Mouse (Mus musculus) ES-Bruce4 (cell line): Measurements from ENCODE around the gene Ikbke. TPM values are rescaled to one million over a fixed set of nuclear protein-coding genes. Genes with fewer than 3 reads are reported as not detected.

Source experiments
- H3K27ac ChIP-seq: 2 replicates; pipeline ENCODE4 v1.5.1; 2012; ENCODE audit warnings: low read length, inconsistent platforms; ENCODE audit not compliant: insufficient read depth
- H3K27me3 ChIP-seq: 2 replicates; pipeline ENCODE4 v1.6.1; 2012; ENCODE audit warnings: mild to moderate bottlenecking, low read length, inconsistent platforms; ENCODE audit not compliant: control insufficient read depth, poor library complexity, insufficient read depth, severe bottlenecking
- H3K36me3 ChIP-seq: 2 replicates; pipeline ENCODE4 v1.6.1; 2012; ENCODE audit warnings: inconsistent platforms, mild to moderate bottlenecking, low read length, moderate library complexity; ENCODE audit not compliant: control insufficient read depth, poor library complexity, insufficient read depth, severe bottlenecking
- H3K4me1 ChIP-seq: one replicate; pipeline ENCODE4 v1.8.1; 2011; ENCODE audit warnings: low read length; ENCODE audit not compliant: control insufficient read depth, insufficient read depth
- H3K4me3 ChIP-seq: 2 replicates; pipeline ENCODE4 v1.5.1; 2011; ENCODE audit warnings: low read depth, mild to moderate bottlenecking, low read length
- H3K9ac ChIP-seq: 2 replicates; pipeline ENCODE4 v1.6.1; 2012; ENCODE audit warnings: low read depth, mild to moderate bottlenecking, inconsistent platforms; ENCODE audit not compliant: poor library complexity, severe bottlenecking
- H3K9me3 ChIP-seq: replicated peaks from 2 replicates; pipeline ENCODE4 v1.6.1; 2012; ENCODE audit warnings: mild to moderate bottlenecking, low read length, inconsistent platforms; ENCODE audit not compliant: control insufficient read depth, poor library complexity, insufficient read depth, severe bottlenecking
- CTCF ChIP-seq: IDR thresholded peaks from one replicate; pipeline ENCODE4 v1.8.1; 2011; ENCODE audit warnings: low read depth, low read length
- EP300 ChIP-seq: IDR thresholded peaks from 2 replicates; pipeline ENCODE4 v1.6.1; 2011; ENCODE audit warnings: low read depth, low read length; ENCODE audit not compliant: insufficient read depth
- POLR2A ChIP-seq: IDR thresholded peaks from one replicate; pipeline ENCODE4 v1.8.1; 2011; ENCODE audit warnings: low read length; ENCODE audit not compliant: insufficient read depth
- polyA plus RNA-seq: library from polyadenylated mRNA; stranded (reverse); fragments of >200 nt; gene quantifications from 2 replicates; pipeline ENCODE4 v1.2.4, GENCODE M21; 2011; ENCODE audit warnings: low read depth; ENCODE audit not compliant: missing spikeins, insufficient read depth, insufficient read length

Ikbke gene
- polyA plus RNA-seq, 1 experiment: 4.0 TPM

DNA sequence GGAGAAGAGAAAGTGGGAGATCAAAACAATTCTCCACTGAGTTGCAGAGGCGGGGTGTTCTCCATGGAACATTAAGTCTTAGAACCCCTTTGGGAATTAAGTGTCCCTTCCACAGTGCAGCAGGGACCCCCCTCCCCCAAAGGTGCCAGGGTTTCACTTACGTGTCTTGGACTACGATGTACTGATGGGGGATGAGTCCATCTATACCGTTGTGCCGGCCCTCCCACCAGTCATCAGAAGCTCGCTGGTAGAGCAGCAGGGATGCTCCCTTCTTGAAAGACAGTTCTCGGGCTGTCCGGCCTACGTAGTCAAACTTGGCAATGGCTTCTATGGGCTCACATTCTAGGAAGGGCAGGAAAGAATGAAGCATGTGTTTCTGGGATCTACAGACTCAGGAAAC lies 18.8 kb upstream of the Ikbke start:
- Histone ChIP-seq H3K9ac (no peak overlapping the region), H3K27me3 (no peaks in the 10 kb centered on the region), H3K4me1 (no peaks in the 10 kb centered on the region), H3K27ac (no peak overlapping the region), H3K36me3 (no peaks in the 10 kb centered on the region; the same call in 1 of the 2 replicates), H3K4me3 (no peak overlapping the region), H3K9me3 (no peaks in the 10 kb centered on the region)
- no peak for TF ChIP-seq CTCF
- TF ChIP-seq POLR2A: no peak
- TF ChIP-seq EP300: no peak

DNA sequence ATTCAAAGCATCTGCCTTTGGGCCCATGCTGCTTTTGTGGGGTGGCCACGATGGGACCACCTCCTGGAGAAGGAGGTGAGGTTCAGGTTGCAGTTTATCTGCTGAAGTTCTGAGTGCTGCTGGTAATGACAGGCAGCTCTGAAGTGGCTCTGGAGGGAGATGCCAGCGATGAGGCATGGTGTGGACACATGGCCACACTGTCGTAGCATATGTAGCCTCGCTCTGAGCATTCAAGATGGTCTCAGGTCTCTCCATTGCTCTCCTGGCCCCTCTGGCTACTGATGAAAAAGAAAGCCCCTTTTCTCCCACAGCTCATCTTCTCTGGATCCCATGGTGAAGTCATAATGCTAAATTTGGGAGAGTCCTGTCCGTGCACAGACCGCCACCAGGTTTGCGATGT lies 17.3 kb upstream of the Ikbke start:
- H3K9ac ChIP-seq: no peak overlapping the region
- H3K9me3 ChIP-seq: no peaks in the 10 kb centered on the region
- H3K4me1 ChIP-seq: no peaks in the 10 kb centered on the region
- H3K27ac ChIP-seq: no peak overlapping the region
- no peak overlapping the region for H3K4me3 ChIP-seq
- H3K27me3 ChIP-seq: no peaks in the 10 kb centered on the region
- TF ChIP-seq CTCF (no peak), POLR2A (no peak), EP300 (no peak)
- H3K36me3 ChIP-seq: no peaks in the 10 kb centered on the region; the same call in 1 of the 2 replicates

DNA sequence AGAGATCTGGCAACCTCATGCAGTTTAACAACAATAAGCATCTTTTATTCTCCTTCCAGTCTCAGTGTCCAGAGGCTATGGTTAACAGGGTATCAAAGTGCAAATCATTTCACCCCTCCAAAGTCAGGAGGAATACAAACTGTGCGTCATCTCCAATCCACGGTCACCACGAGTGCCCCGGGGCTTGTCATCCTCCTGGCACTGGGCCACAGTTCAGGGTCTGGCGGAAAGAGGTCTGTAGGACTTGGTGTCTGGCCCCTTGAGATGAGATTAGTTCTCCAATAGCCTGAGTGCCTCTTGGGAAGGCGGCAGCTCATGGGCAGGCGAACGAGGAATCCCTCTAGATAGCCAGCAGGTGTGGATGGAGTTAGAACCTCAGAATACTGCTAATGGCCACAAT lies 15.8 kb upstream of the Ikbke start:
- no peak overlapping the region for H3K9ac ChIP-seq
- TF ChIP-seq POLR2A: no peak
- TF ChIP-seq CTCF: no peak
- TF ChIP-seq EP300: no peak
- no peaks in the 10 kb centered on the region for H3K27me3 ChIP-seq
- no peaks in the 10 kb centered on the region; the same call in 1 of the 2 replicates for H3K36me3 ChIP-seq
- H3K27ac ChIP-seq: no peak overlapping the region
- no peak overlapping the region for H3K4me3 ChIP-seq
- H3K9me3 ChIP-seq: no peaks in the 10 kb centered on the region
- no peaks in the 10 kb centered on the region for H3K4me1 ChIP-seq

DNA sequence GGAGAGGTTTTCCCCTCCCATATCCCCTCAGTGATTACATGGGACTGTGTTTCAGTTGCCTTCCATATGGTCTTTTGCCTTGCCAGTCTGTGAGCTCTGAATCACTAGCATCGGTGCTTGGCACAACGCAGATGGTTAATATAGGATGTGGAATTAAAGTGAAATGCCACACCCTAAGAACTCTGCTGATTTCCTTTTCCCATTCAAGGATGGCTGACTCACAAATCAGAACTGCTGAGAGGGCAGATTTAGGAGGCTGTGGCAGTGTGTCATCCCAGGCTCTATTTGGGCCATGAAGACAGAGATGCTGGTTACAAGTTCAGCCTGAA lies 14.5 kb upstream of the Ikbke start:
- Histone ChIP-seq H3K9ac (no peak overlapping the region), H3K9me3 (no peaks in the 10 kb centered on the region), H3K27ac (no peak overlapping the region), H3K27me3 (no peaks in the 10 kb centered on the region), H3K36me3 (no peaks in the 10 kb centered on the region; the same call in 1 of the 2 replicates), H3K4me1 (no peaks in the 10 kb centered on the region), H3K4me3 (no peak overlapping the region)
- TF ChIP-seq EP300: no peak
- TF ChIP-seq POLR2A: no peak
- no peak for TF ChIP-seq CTCF

DNA sequence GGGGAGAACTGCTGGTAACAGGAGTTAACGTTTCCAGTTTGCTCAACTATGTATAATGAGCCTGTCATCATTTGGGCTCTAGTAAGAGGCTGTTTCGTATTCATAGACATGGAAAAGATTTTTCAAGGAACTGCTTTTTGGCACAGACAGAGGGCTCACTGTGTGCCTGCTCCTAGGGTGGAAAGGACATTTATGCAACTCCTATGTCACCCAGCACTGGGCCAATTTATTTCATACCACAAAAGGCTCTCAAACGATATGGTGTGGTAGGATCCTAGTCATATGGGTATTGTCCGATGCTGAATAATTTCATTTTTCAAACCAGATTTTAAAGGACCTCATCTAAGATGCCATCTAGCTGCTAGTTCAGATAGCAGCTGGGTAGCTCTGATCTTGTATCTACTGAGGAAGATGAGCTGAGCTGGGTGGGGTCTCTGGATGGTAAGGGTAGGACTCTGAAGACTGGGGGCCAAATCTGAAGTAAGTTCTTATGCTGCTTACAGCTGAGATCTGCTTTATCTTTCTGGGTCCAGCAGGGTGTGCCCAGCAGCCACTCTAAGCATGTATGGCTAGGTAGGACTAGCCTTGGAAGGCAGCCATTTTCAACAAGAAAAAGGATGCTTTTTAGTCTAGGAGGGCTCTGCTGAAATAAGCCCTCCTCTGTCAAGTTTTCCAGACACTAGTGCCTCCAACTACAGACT lies 14.0 kb upstream of the Ikbke start:
- no peak overlapping the region for H3K9ac ChIP-seq
- TF ChIP-seq EP300 (no peak), CTCF (no peak), POLR2A (no peak)
- no peaks in the 10 kb centered on the region; the same call in 1 of the 2 replicates for H3K36me3 ChIP-seq
- no peaks in the 10 kb centered on the region for H3K4me1 ChIP-seq
- no peaks in the 10 kb centered on the region for H3K27me3 ChIP-seq
- no peak overlapping the region for H3K4me3 ChIP-seq
- no peaks in the 10 kb centered on the region for H3K9me3 ChIP-seq
- no peak overlapping the region for H3K27ac ChIP-seq

DNA sequence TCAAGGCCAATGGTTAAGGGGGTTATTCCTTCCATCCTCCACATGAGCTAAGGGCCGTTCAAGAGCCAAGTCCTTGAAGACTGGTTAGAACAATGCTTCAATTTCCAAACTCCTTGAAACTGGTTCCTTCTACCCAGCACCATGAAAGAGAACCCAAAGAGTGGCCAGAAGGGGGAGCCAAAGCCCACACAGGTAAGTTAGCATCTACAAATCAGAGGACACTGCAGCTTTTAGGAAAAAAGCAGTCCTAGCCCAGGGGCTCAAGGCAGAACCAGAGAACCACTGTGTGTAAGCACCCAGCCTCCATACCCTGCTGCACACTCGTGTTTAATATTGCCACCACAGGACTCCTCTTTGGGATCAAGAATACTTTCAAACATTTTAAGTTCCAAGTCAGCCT lies 11.2 kb upstream of the Ikbke start:
- no peak for TF ChIP-seq EP300
- no peak for TF ChIP-seq POLR2A
- no peak for TF ChIP-seq CTCF
- H3K36me3 ChIP-seq: no peaks in the 10 kb centered on the region
- no peak overlapping the region for H3K4me3 ChIP-seq
- H3K9me3 ChIP-seq: no peaks in the 10 kb centered on the region
- H3K4me1 ChIP-seq: peaks cover 3% of the 10 kb centered on the region
- H3K27ac ChIP-seq: no peak overlapping the region
- H3K27me3 ChIP-seq: no peaks in the 10 kb centered on the region
- H3K9ac ChIP-seq: no peak overlapping the region
